Mouse (Mus musculus): ENCODE results near the gene Orc5. TPM values are rescaled to one million over a fixed set of nuclear protein-coding genes. Genes with fewer than 3 reads are reported as not detected.

Gene Orc5
- total RNA-seq, 2 experiments from 2014 or later: 18.7 to 19.1 TPM

GRCm38 (mm10) chr5:22557491-22558113 is 7.4 kb upstream of the Orc5 start:
- H3K4me3 ChIP-seq: no peak overlapping the region
- H3K27ac ChIP-seq: no peak overlapping the region
- DNase-seq (ENCODE audit: low spot score in 2 of 2): no peak
- no peak for TF ChIP-seq CTCF (conservative IDR thresholded peaks at IDR 0.05)

DNA sequence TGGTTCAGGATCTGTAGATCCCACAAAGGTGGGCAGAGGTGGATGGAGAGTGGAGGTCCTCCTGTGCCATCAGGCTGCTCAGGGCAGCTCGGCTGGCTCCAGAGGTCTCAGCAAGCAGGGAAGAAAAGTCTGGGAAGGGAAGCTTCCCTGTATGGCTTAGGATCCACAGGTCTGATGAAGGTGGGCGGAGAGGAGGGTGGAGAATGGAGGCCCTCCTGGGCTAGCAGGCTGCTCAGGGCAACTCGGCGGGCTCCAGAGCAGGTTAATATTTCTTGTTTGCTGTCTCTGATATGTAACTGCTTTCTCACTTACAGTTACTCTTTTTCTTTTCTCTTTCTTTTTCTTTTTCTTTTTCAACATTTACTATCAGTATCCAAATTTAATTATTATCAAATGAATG is 6.5 kb upstream of the Orc5 start:
- Histone ChIP-seq H3K4me3 (no peak overlapping the region), H3K27ac (no peak overlapping the region)
- DNase-seq (ENCODE audit: low spot score in 2 of 2): no peak
- no peak for TF ChIP-seq CTCF (conservative IDR thresholded peaks at IDR 0.05)

- TF ChIP-seq CTCF (conservative IDR thresholded peaks at IDR 0.05): no peak
- H3K27ac ChIP-seq: no peak overlapping the region
- no peak for DNase-seq (ENCODE audit: low spot score in 2 of 2)
- H3K4me3 ChIP-seq: no peak overlapping the region
These were observed 2.1 kb upstream of the Orc5 start for GRCm38 (mm10) chr5:22552233-22552765.

DNA sequence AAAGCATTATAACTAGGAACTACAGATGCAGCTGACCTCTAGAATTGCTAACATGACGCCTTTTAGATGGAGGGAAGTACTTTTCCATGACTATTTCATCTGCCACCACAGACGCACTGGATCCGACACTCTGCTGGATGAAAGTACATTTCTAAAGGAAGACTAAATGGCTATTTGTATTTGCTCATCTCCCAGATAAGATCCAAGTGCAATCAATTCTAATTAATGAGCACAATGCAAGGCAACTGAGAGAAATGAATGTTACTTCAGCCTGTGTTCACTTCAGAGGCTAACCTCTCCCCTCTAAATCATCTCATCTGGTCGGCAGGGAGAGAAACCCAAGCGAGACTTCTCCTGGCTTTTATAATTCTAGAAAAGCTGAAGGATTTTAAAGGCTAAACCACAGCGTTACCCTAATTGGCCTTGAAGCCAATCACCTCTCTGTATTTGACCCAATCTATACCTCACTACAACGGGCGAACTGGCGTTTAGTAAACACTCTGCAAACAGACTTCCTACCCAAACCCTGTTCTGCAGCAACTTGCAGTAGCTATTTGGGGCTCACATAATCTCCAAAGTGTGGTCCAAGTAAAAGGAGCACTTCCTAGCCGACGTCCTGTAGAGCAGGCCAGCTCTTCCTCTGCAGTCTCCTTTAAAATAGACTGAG is 730 bp downstream of the Orc5 start:
- no peak for DNase-seq (ENCODE audit: low spot score in 2 of 2)
- no peak for TF ChIP-seq CTCF (conservative IDR thresholded peaks at IDR 0.05)
- Histone ChIP-seq H3K27ac (peak overlapping the region; percentile 93), H3K4me3 (peak overlapping the region; percentile 68)

DNA sequence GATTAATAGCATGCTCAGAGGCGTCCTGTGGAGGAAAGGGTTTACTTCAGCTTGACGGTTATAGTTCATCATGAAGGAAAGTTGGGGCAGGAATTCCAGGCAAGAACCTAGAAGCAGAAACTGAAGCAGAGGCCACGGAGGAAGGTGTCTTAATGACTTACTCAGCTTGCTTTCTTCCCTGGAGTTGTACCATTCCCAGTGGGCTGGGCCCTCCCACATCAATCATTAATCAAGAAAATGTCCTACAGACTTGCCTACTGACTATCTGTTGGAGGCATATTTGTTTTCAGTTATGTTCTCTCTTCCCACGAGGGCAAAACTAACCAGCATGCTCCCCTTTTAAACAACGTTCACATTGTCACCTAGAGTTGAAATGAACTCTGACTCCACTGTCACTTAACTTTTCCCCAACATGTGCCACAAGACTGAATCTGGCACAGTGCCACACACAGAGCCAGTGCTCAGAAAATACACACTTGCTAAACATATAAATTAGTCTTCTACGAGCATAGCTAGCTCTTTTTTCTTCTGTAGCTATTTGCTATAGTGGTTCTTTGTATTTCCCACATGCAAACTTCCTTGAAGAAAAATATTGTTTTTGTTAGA is 1.6 kb downstream of the Orc5 start:
- TF ChIP-seq CTCF (conservative IDR thresholded peaks at IDR 0.05): no peak
- no peak for DNase-seq (ENCODE audit: low spot score in 2 of 2)
- H3K27ac ChIP-seq: no peak overlapping the region
- H3K4me3 ChIP-seq: no peak overlapping the region

DNA sequence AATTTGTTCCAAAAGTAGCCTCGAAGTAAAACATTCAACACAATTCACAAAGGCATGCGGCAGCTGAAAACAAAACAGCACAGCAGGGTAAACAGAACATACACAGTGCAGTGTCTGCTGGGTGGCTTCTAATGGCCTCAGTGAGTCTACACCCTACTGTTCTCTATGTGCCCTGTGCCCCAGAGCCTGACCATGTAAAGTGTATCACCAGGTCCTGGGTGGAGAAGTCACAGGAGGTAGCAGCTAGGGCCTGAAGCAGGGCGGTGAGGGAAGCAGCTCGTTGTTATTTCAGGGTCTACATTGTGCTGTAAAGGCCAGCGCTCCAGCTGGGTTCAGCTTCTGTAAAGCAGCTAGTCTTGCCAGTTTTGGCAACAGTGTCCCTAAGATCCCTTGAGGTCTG is 3.7 kb downstream of the Orc5 start:
- no peak for TF ChIP-seq CTCF (conservative IDR thresholded peaks at IDR 0.05)
- no peak for DNase-seq (ENCODE audit: low spot score in 2 of 2)
- Histone ChIP-seq H3K27ac (no peak overlapping the region), H3K4me3 (no peak overlapping the region)

DNA sequence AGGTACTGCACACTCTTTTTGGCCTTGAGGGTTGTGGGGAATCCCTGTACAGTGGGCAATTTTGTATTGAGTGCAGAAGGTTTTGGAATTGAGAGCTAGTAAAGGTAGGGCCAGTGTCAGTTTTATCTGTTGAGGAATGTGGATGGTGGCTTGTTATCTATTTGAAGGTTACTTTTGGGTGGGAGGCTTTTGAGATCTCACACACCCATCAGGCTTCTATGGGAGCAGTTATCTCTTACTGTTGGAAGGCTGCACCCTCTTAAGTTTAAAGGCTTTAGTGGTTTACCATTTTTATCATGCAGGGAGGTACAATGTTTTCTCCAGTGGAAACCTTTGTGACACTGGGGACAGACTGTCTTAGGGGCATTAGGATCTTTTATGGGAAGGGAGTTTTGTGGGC is 4.9 kb downstream of the Orc5 start:
- Histone ChIP-seq H3K4me3 (no peak overlapping the region), H3K27ac (no peak overlapping the region)
- no peak for TF ChIP-seq CTCF (conservative IDR thresholded peaks at IDR 0.05)
- DNase-seq (ENCODE audit: low spot score in 2 of 2): no peak

- Histone ChIP-seq H3K27ac (no peak overlapping the region), H3K4me3 (no peak overlapping the region)
- no peak for TF ChIP-seq CTCF (conservative IDR thresholded peaks at IDR 0.05)
- no peak for DNase-seq (ENCODE audit: low spot score in 2 of 2)
These were observed 7.6 kb downstream of the Orc5 start for GRCm38 (mm10) chr5:22542676-22543075.

DNA sequence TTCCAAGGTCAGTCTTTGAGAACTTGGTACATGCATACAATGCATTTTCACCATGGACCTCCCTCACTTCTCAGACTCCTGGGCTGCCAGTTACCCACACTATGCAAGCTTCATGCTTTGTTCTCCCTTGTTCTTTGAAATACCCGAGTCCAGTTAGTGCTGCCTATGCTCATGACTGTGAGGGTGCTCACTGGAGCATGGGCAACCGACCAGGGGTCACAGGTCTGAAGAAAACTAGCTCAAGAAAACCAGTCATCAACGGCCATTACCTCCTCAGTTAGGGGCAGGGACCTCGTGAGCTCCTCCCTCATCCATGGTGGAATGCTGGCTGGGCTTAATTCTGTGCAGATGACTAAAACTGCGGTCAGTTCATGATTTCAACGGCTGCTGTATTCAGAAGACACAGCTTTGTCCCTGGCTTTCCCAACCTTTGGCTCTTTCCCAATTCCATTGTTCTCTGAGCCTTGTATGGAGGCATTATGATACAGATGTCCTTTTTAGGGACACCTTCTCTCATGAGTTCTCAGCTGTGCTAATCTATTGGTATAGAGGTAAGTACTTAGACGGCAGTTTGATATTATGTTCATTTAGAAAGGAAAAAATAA is 11.1 kb downstream of the Orc5 start:
- no peak for DNase-seq (ENCODE audit: low spot score in 2 of 2)
- no peak for TF ChIP-seq CTCF (conservative IDR thresholded peaks at IDR 0.05)
- no peak overlapping the region for H3K4me3 ChIP-seq
- no peak overlapping the region for H3K27ac ChIP-seq

DNA sequence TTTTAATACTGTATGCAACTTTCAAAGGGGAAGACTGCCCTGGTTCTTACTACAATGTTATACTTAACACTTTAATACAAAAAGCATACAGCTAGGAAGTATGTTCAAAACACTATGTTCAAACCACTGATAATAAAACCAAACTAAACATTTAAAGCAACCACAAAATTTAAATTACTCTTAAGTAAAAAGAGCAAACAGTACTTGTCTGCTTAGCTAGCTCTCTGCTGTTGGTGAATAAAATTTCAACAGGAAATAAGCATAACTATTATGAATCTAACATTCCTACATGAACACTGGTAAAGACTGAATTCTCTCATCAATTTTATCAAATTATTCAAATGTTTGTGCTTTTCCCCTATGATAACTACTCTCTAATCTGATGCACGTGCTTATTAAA is 13.5 kb downstream of the Orc5 start:
- H3K27ac ChIP-seq: no peak overlapping the region
- no peak overlapping the region for H3K4me3 ChIP-seq
- DNase-seq (ENCODE audit: low spot score in 2 of 2): no peak
- no peak for TF ChIP-seq CTCF (conservative IDR thresholded peaks at IDR 0.05)

GRCm38 (mm10) chr5:22532571-22532970 is 17.7 kb downstream of the Orc5 start:
- TF ChIP-seq CTCF (conservative IDR thresholded peaks at IDR 0.05): no peak
- Histone ChIP-seq H3K4me3 (no peak overlapping the region), H3K27ac (no peak overlapping the region)
- DNase-seq (ENCODE audit: low spot score in 2 of 2): no peak

- no peak overlapping the region for H3K4me3 ChIP-seq
- no peak overlapping the region for H3K27ac ChIP-seq
- no peak for DNase-seq (ENCODE audit: low spot score in 2 of 2)
- no peak for TF ChIP-seq CTCF (conservative IDR thresholded peaks at IDR 0.05)
These were observed 27.6 kb downstream of the Orc5 start for GRCm38 (mm10) chr5:22522612-22523011.

GRCm38 (mm10) chr5:22519708-22520107 is 30.5 kb downstream of the Orc5 start:
- no peak for TF ChIP-seq CTCF (conservative IDR thresholded peaks at IDR 0.05)
- Histone ChIP-seq H3K27ac (no peak overlapping the region), H3K4me3 (no peak overlapping the region)
- no peak for DNase-seq (ENCODE audit: low spot score in 2 of 2)

Measured in layer of hippocampus, adult 2 months (tissue).